Mouse (Mus musculus) bone marrow, adult 2 months (tissue): ENCODE results near the gene Wasf2.

Experiments
- CTCF ChIP-seq: fragments of 200-500 bp; IDR thresholded peaks from 2 replicates; pipeline ENCODE4 v1.5.1; 2011; ENCODE audit warnings: low read length, control low read depth; ENCODE audit not compliant: control insufficient read depth, insufficient read depth
- POLR2A ChIP-seq: fragments of 200-500 bp; IDR thresholded peaks from 2 replicates; pipeline ENCODE4 v1.6.1; 2011; ENCODE audit warnings: low read depth, mild to moderate bottlenecking, control low read depth, low read length, borderline replicate concordance; ENCODE audit not compliant: control insufficient read depth

DNA sequence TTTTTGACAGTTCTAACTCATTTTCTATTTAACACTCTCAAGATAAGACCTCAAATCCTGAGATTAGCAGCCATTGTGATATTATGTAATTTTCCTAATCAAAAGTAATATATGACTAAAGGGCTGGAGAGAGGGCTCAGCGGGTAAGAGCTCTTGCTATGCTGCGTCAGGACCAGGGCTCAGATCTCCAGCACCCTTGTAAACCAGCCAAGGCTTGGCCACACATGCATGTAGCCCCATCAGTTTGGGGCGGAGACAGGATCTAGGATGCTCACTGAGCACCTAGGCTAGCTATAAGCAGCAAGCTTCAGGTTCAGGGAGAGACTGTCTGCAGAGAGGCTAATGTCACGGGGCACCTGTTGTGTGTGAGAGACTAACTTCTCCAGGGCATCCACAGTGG lies 42.1 kb downstream of the Wasf2 start:
- TF ChIP-seq CTCF = no peak
- no peak for TF ChIP-seq POLR2A
